In the genomic region with DNA sequence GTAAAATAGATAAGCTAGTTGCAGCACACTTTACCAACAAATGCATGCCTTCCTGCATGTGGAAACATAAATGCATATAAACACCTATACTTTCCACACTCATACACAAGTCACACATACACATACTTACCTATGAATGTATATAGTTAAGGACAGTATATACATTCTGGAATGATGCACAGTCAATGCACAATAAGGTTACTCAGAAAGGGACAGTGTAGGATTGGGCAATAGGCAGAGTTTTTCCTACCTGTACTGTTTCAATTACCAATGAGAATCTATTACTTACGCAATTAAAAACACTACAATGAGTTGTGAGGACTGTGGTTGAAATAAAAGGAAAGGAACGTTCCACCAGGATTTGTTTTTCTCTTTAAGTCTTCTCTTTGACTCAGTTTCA, we compare ENCODE assay signal across 20 mouse cellular contexts.
DNase-seq lines count a peak whose midpoint lies in the region; ATAC-seq and TF ChIP-seq lines count a peak whose summit lies in the region.
"Had no signal": no experiment of that assay in that cellular context is flagged by ENCODE, and none has a peak within 500 bp of the region (broad histone marks: within the 10 kb centered on the region; RNA-seq: fewer than 3 reads in every experiment).

No protein-coding gene starts in this region.

- TF ChIP-seq EP300 in liver, postnatal 0 days (IDR thresholded peaks at IDR 0.05; ENCODE audit: low read depth) = no peak

- WGBS in forebrain, embryonic 16.5 days = 50% methylated on average over 2 of the region's 2 CpGs
- WGBS in forebrain, embryonic 12.5 days = 71% methylated on average over 2 of the region's 2 CpGs
- WGBS in kidney, embryonic 16.5 days = 71% methylated on average over 2 of the region's 2 CpGs
- 69% methylated on average over 2 of the region's 2 CpGs for WGBS in liver, postnatal 0 days (ENCODE audit: insufficient replicate concordance)
- WGBS in liver, embryonic 11.5 days = 81% methylated on average over 2 of the region's 2 CpGs

- no peak for DNase-seq in kidney, adult 9 months
- DNase-seq in liver, postnatal 0 days = no peak
- no peak for DNase-seq in liver, embryonic 11.5 days (ENCODE audit: low spot score)
- DNase-seq: adrenal gland, postnatal 25 days; cerebellum, adult 18-20 months; cerebellum, adult 9-10 months; cerebellum, postnatal 14 days; gastrocnemius, postnatal 25 days; heart, adult 18-20 months; heart, postnatal 10 days; heart, postnatal 36 days had no signal

- H3K9me3 ChIP-seq in forebrain, embryonic 16.5 days (ENCODE audit: control insufficient read depth, low read length) = no peaks in the 10 kb centered on the region
- no peaks in the 10 kb centered on the region for H3K9me3 ChIP-seq in forebrain, embryonic 12.5 days
- no peaks in the 10 kb centered on the region for H3K9me3 ChIP-seq in kidney, embryonic 16.5 days (ENCODE audit: low read length)
- H3K9me3 ChIP-seq in liver, postnatal 0 days (ENCODE audit: low read length) = no peaks in the 10 kb centered on the region
- H3K9me3 ChIP-seq in liver, embryonic 11.5 days (ENCODE audit: control insufficient read depth, low read length) = no peaks in the 10 kb centered on the region
- H3K9me3 ChIP-seq: forebrain, embryonic 10.5 days; heart, embryonic 12.5 days; heart, embryonic 15.5 days; hindbrain, embryonic 10.5 days had no signal

- no peak overlapping the region for H3K27ac ChIP-seq in forebrain, embryonic 16.5 days (ENCODE audit: low read length)
- H3K27ac ChIP-seq in forebrain, embryonic 12.5 days = no peak overlapping the region
- no peak overlapping the region for H3K27ac ChIP-seq in kidney, embryonic 16.5 days (ENCODE audit: low read length)
- no peak overlapping the region for H3K27ac ChIP-seq in liver, postnatal 0 days (ENCODE audit: low read depth)
- no peak overlapping the region for H3K27ac ChIP-seq in liver, embryonic 11.5 days (ENCODE audit: low read depth, low read length)
- H3K27ac ChIP-seq: forebrain, embryonic 10.5 days; heart, embryonic 15.5 days; hindbrain, embryonic 10.5 days; hindbrain, embryonic 14.5 days had no signal

- H3K27me3 ChIP-seq in forebrain, embryonic 16.5 days (replicated peaks; ENCODE audit: control insufficient read depth, insufficient read depth, low read length) = peaks cover 13% of the 10 kb centered on the region
- peaks cover 4% of the 10 kb centered on the region; the same call in 1 of the 2 replicates for H3K27me3 ChIP-seq in forebrain, embryonic 12.5 days
- no peaks in the 10 kb centered on the region for H3K27me3 ChIP-seq in kidney, embryonic 16.5 days (ENCODE audit: insufficient read depth, low read length)
- H3K27me3 ChIP-seq in liver, postnatal 0 days (ENCODE audit: insufficient read depth, low read length) = no peaks in the 10 kb centered on the region
- H3K27me3 ChIP-seq in liver, embryonic 11.5 days (replicated peaks; ENCODE audit: control insufficient read depth, insufficient read depth, low read length) = no peaks in the 10 kb centered on the region
- H3K27me3 ChIP-seq: heart, embryonic 12.5 days; heart, embryonic 15.5 days had no signal

- peak overlapping the region; percentile 21; the same call in 1 of the 2 replicates for H3K4me2 ChIP-seq in forebrain, embryonic 16.5 days (ENCODE audit: low read length)
- no peak overlapping the region for H3K4me2 ChIP-seq in forebrain, embryonic 12.5 days
- H3K4me2 ChIP-seq in kidney, embryonic 16.5 days (replicated peaks; ENCODE audit: low read depth, low read length) = peak overlapping the region; percentile 1; the same call in 1 of the 2 replicates
- H3K4me2 ChIP-seq in liver, postnatal 0 days (ENCODE audit: low read depth, low read length) = peak overlapping the region; percentile 4; the same call in 1 of the 2 replicates
- H3K4me2 ChIP-seq in liver, embryonic 11.5 days = no peak overlapping the region
- H3K4me2 ChIP-seq: heart, embryonic 12.5 days; heart, embryonic 15.5 days; hindbrain, embryonic 14.5 days had no signal

- TF ChIP-seq CTCF in liver, postnatal 0 days (IDR thresholded peaks at IDR 0.05; ENCODE audit: low read depth) = no peak

- peaks cover 6% of the 10 kb centered on the region for H3K4me1 ChIP-seq in forebrain, embryonic 16.5 days (replicated peaks; ENCODE audit: control insufficient read depth, insufficient read depth, low read length)
- H3K4me1 ChIP-seq in forebrain, embryonic 12.5 days = 0 out of 2 replicates have a peak, but pooled peaks cover 5% of the 10 kb centered on the region
- H3K4me1 ChIP-seq in kidney, embryonic 16.5 days (ENCODE audit: insufficient read depth, low read length) = peaks cover 10% of the 10 kb centered on the region; the same call in 1 of the 2 replicates
- peaks cover 24% of the 10 kb centered on the region for H3K4me1 ChIP-seq in liver, postnatal 0 days (ENCODE audit: insufficient read depth)
- H3K4me1 ChIP-seq in liver, embryonic 11.5 days (replicated peaks; ENCODE audit: control insufficient read depth, insufficient read depth, low read length) = no peaks in the 10 kb centered on the region
- H3K4me1 ChIP-seq: heart, embryonic 15.5 days had no signal

- no peak overlapping the region for H3K9ac ChIP-seq in forebrain, embryonic 16.5 days (replicated peaks; ENCODE audit: low read depth, low read length)
- H3K9ac ChIP-seq in forebrain, embryonic 12.5 days = no peak overlapping the region
- H3K9ac ChIP-seq in kidney, embryonic 16.5 days (replicated peaks; ENCODE audit: low read length) = no peak overlapping the region
- no peak overlapping the region for H3K9ac ChIP-seq in liver, postnatal 0 days (replicated peaks)
- H3K9ac ChIP-seq in liver, embryonic 11.5 days (ENCODE audit: low read depth, low read length) = no peak overlapping the region
- H3K9ac ChIP-seq: heart, embryonic 12.5 days; heart, embryonic 15.5 days; hindbrain, embryonic 14.5 days had no signal

- no peak for ATAC-seq in forebrain, embryonic 16.5 days
- ATAC-seq in forebrain, embryonic 12.5 days (ENCODE audit: low FRiP score) = no peak
- ATAC-seq in kidney, embryonic 16.5 days (ENCODE audit: low FRiP score, low TSS enrichment) = no peak
- peak; percentile 53; the same call in 1 of the 2 replicates for ATAC-seq in liver, postnatal 0 days
- ATAC-seq in liver, embryonic 11.5 days (replicated peaks; ENCODE audit: low FRiP score) = no peak
- ATAC-seq: activated CD4-positive, CD25-positive, alpha-beta regulatory T cell, adult 4 months had no signal

- no peaks in the 10 kb centered on the region for H3K36me3 ChIP-seq in forebrain, embryonic 16.5 days (ENCODE audit: control insufficient read depth, insufficient read depth)
- H3K36me3 ChIP-seq in forebrain, embryonic 12.5 days (replicated peaks) = no peaks in the 10 kb centered on the region
- no peaks in the 10 kb centered on the region for H3K36me3 ChIP-seq in kidney, embryonic 16.5 days (ENCODE audit: insufficient read depth, low read length)
- no peaks in the 10 kb centered on the region for H3K36me3 ChIP-seq in liver, postnatal 0 days (replicated peaks; ENCODE audit: insufficient read depth, low read length)
- no peaks in the 10 kb centered on the region for H3K36me3 ChIP-seq in liver, embryonic 11.5 days (ENCODE audit: control insufficient read depth, insufficient read depth, low read length)
- H3K36me3 ChIP-seq: forebrain, embryonic 10.5 days; heart, embryonic 12.5 days; heart, embryonic 15.5 days; hindbrain, embryonic 10.5 days had no signal

- H3K4me3 ChIP-seq in forebrain, embryonic 16.5 days (replicated peaks; ENCODE audit: low read length) = no peak overlapping the region
- H3K4me3 ChIP-seq in forebrain, embryonic 12.5 days (replicated peaks) = no peak overlapping the region
- H3K4me3 ChIP-seq in kidney, embryonic 16.5 days (ENCODE audit: low read length) = no peak overlapping the region
- H3K4me3 ChIP-seq in liver, postnatal 0 days (ENCODE audit: low read depth, low read length) = no peak overlapping the region
- no peak overlapping the region for H3K4me3 ChIP-seq in liver, embryonic 11.5 days (ENCODE audit: low read depth, low read length)
- H3K4me3 ChIP-seq: forebrain, embryonic 10.5 days; heart, embryonic 12.5 days; heart, embryonic 15.5 days; hindbrain, embryonic 10.5 days had no signal

Comparison
In these comparisons a context has a peak if more than half of its experiments do, and no peak if none do; other contexts are left out.
1. H3K4me2 ChIP-seq: peak in forebrain, embryonic 16.5 days (single experiment), kidney, embryonic 16.5 days (single experiment) and liver, postnatal 0 days (single experiment); none in forebrain, embryonic 12.5 days (single experiment) and liver, embryonic 11.5 days (single experiment).